Mouse (Mus musculus): ENCODE measurements around the gene Sele.
"Not testable (repeated sequence)": the region's sequence is repeated elsewhere in the genome, so short reads cannot be mapped to it uniquely, and the experiment has no call there.

Sele gene

DNA sequence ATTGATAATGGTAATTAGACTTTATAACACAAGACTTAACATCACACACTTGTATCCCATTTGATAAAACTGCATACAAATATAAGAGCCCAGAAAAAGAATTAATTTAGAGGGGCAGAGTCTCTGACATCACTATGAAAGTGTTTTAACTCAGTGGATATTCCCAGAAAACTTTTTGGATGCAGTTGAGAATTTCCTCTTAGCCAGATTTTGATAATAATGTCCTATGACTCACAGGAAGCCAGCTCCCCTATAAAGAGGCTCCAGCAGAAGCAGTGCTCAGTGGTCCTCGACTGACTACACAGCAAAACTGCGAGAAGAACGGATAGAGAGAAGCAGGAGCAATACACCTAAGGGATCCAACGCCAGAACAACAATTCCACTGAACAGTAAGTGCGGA, at the start of gene Sele:
Gene Sele, plus strand, starts transcription at position 301 of the 400 bp plus-strand sequence.
- DNase-seq (ENCODE audit: low spot score in 2 of 2) = no peak

DNA sequence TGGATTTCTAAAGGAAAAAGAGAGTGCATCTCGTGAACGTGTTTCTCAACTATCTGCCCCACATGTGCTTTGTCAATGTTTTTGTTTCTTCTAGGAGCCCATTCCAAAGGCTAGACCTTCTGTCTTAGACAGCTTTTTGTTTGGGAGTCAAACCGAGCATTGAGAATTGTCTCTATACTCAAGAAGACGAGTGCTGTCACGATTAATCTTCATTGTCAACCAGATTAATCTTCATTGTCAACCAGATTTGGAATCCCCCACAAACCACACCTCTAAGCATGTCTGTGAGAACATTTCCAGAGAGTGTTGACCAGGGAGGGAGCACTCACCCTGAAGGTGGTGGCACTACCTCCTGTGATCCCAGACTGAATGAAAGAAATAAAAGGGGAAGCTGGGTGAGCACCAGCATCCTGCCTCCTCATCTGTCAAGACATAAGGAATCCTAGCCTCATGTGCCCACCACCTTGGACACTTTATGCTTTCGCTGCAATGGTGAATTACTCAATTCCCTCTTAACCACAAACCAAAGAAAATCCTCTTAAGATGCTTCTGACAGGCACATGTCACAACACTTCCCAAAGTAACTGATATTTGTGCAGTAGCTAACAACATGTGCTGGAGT, 46.1 kb upstream of the Sele start:
- DNase-seq (ENCODE audit: low spot score in 2 of 2) = no peak

DNA sequence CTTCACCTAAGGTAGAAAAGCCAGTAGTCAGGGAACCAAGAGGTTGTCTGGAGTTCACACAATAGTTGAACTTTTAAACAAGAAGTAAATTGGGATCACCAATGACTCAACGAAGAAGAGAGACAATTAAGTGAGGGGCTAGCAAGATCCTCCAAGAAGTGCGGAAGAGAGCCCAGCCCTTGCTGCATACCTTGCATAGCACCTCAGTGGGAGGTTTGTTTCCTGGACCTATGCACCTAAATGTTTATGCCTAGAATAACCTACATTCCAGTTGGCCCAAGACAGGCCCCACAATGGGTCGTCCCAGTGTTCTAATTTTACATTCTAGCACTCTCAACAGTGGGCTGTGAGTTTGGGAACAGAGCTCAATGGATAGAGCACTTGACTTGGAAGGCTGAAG, 43.7 kb upstream of the Sele start:
- DNase-seq (ENCODE audit: low spot score in 2 of 2) = no peak

DNA sequence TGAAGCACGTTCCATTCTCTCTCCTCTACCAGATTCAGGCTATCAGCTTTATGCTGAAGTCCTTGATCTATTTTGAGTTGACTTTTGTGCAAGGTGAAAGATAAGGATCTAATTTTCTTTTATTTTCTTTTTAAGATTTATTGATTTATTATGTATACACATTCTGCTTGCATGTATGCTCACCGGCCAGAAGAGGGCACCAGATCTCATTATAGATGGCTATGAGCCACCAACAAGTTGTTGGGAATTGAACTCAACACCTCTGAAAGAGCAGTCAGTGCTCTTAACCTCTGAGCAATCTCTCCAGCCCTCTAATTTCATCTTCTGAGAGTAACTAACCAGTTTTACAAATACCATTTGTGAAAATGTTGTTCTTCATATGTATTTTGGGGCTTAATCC, 38.8 kb upstream of the Sele start:
- peak; percentile 25 to 73 for DNase-seq (ENCODE audit: low spot score in 2 of 2)

DNA sequence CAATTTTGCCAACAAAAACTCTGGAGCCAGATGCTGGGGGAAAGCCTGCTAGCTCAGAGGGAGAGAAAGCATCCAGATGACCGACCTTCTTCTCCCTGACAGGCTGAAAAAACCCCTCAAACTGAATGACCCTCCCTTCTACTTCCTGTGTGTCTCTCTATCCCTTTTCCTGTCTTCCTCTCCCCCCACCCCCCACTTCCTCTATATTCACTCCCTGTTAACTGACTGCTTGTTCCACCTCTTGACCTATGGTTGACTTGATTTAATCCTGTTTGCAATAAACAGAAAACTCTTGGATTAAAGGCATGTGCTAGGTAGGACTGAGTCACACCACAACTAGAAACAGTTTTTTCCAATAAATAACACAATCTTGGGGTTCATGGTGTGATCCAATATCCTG, 33.4 kb upstream of the Sele start:
- DNase-seq (ENCODE audit: low spot score in 2 of 2) = no peak

DNA sequence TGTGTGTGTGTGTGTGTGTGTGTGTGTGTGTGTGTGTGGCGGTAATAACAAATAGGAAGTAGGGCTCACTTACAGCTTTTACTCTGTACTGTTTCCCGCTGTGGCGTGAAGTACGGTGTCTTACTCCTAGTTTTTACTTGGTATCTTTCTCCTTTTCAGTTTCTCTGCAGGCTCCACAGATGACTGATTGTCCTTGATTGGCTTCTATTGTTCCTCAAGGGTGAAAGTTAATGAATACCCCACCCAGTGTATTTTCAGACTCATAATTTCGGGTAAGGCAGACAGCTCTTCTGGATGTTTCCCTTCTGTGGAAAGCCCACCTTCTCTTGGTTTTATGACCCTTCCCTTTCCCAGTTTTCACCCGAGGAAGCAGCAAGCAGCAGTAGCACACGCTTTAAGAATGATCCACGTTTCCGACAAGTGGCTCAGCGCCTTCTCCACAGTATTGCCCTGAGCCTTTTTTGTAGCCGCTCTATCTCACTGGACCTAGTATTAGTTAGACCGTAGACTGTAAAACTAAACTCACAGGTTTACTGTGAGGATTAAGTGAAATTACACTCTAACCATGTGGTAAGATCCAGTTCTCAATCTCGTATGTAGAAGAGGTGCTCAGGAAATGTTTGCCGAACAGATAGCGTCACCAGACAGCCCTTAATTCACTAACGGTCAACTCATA, 29.7 kb upstream of the Sele start:
- no peak for DNase-seq (ENCODE audit: low spot score in 2 of 2)

DNA sequence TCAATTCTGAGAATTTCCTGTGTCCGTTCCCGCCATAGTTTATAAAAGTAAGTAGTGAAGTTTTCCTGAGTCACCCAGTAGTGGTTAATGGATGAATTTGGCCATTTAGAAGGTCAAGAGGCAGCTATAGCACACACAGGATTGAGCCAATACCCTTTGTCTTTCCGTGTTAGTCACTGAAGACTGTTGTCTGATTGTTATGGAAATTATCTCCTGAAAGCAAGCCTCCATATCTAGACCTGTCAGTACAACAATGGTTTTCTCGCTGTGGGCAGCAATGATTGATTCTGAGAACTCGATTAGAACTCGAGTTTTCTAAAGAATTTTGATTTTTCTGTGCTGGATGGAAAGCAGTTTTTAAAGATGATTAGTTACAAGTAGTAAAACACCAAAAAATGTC, 28.2 kb upstream of the Sele start:
- no peak for DNase-seq (ENCODE audit: low spot score in 2 of 2)

DNA sequence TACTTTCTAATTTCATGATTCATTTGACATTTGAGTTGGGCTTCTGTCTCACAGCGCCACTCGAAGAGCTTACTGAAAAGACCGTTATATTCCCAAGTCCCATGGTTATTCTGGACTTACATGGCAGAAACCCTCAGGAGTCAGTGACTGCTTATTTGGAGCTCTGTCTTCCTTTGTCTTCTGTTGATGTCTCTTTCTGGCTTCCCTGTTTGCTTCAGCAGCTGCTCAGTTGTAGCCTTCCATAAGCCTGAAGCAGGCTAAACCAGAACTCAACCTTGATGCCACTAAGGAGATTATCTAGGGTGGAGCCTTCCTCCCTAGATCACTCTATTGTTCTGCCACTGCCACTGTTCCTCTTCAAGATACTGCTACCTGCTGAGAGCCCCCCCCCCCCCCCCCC, 27.3 kb upstream of the Sele start:
- DNase-seq (ENCODE audit: low spot score in 2 of 2) = not testable (repeated sequence)

DNA sequence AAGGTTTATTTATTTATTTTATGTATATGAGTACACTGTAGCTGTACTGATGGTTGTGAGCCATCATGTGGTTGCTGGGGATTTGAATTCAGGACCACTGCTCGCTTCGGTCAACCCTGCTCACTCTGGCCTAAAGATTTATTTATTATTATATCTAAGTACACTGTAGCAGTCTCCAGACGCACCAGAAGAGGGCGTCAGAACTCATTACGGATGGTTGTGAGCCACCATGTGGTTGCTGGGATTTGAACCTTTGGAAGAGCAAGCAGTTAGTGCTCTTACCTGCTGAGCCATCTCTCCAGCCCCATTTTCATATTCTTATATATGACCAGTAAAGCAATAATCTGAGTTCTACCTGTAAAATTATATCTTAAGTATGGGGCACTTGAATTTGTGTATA, 25.9 kb upstream of the Sele start:
- DNase-seq (ENCODE audit: low spot score in 2 of 2) = not testable (repeated sequence)

DNA sequence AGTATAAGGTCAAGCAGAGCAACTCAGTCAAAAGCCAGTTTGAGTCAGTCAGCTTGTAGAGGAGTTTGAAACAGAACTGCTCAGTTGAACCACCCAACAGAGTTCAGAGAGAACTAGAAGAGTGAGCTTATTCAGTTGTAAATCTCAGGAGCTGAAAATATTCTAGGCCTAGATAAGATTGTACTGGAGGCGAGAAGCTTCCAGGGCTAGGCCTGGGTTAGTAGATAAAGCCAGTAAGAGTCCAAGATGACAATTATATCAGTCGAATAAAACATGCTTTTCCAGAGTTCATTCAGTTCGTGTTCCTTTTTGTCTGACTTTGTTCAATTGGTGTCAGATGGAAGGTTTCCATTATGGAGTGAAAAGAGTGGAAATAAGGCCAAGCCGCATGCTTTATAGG, 22.3 kb upstream of the Sele start:
- DNase-seq (ENCODE audit: low spot score in 2 of 2) = no peak

DNA sequence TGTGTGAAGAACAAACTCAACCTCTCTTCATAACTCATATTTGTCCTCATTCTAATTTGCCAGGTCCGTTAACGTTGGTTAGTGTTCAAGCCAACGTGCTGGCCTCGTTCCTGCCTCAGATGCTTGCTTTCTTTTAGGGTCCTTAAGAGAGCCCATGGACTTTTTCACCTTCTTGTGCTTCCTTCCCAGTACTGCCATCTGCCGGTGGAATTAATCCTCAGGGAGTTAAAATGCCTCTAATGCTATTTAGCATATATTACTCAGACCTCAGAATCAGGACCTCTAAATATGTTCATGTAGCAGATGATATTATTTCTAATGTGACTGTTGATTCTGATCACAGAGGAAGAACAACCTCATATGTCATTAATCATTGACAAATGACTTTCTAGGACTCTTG, 20.6 kb upstream of the Sele start:
- DNase-seq (ENCODE audit: low spot score in 2 of 2) = no peak

DNA sequence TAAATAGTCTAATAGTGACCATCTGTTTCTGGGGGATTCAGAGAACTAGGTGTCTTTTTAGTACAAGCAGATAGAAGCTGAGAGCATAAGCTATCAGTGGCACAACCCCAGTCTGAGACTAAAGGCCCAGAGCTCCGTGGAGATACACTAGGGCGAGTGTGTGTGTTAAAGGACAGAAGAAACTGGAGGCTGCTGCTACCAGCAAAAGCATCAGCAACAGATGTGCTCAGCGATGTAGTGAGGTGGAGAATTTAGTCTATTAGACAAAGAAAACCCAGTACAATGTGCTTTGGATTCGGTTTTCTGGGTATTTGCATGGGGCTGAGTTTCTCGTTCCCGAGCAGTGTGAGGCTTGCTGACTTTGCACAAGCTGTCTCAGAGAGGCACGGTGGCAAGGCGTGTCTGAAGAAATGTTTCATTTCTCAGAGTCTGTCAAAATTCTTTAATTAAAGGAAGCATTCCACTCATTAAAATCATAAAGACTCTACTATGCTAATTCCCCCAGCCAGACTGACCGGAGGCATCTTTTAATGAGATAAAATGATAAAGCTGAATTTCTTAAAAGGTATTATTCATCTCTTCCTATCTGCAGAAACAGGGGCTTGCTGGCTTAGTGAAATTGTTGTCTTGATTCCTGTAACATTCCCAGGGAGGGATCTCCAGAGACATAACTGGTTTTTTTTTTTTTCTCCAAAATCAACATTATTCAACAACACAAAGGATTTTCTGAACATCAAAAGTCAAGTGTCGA, 7.5 kb upstream of the Sele start:
- no peak for DNase-seq (ENCODE audit: low spot score in 2 of 2)

DNA sequence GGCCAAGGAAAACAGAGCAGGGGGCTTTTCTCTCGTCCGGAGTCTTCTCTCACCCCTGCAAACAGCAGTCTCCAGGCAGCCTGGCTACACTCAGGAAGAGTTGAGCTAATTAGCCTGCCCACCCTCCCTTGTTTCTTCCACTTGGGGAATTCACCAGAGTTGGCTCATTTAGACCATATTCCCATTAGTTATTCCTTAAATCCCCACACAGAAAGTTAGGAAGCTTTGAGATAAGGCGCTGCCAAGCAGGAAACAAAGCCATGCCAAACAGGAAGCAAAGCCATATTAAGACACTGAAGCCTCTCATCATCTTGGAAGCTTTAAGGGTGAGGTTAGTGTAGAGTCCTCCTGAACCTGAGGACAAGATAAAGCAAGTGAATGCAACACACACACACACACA, 4.5 kb upstream of the Sele start:
- no peak for DNase-seq (ENCODE audit: low spot score in 2 of 2)

DNA sequence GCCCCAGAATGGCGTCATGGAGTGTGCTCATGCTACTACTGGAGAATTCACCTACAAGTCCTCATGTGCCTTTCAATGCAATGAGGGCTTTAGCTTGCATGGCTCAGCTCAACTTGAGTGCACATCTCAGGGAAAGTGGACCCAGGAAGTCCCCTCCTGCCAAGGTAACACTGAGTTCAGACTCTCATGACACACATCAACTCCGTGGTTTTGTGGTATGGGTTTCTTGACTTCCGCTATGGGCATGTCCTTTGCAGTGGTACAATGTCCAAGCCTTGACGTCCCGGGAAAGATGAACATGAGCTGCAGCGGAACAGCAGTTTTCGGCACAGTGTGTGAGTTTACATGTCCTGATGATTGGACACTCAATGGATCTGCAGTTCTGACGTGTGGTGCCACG, 5.5 kb downstream of the Sele start:
- no peak for DNase-seq (ENCODE audit: low spot score in 2 of 2)

DNA sequence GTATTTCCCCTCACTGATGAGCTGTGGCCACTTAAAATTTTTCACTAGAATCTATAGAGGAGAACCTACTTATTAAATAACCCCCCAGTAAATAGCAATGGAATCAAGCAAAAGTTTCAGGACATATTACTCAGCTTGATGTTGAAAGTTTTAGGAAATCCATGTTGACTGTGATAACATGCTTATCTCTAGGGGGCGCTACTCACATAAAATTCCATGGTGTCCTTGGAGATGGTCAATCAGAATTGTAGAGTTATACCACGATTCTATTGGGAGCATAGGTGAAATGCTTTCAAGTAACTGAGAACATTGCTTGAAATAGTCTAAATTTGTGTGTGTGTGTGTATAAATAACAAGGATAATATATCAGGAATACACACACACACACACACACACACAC, 6.8 kb downstream of the Sele start:
- no peak for DNase-seq (ENCODE audit: low spot score in 2 of 2)

DNA sequence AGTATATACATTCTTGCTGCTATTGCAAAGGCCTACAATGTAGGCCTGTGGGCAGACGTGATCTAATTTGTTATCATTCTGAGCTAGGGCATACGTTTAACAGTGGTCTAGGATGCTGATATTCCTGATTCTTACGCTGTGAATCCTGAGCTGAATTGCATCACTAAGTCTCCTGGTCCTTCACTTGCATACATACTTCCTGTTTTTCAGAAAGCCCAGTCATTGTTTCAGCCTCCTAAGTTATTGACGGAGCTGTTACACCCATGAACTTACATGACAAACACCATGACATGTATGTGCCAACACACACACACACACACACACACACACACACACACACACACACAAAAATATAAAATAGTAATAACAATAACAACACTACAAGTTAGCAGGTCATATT, 12.0 kb downstream of the Sele start:
- DNase-seq (ENCODE audit: low spot score in 2 of 2) = no peak

DNA sequence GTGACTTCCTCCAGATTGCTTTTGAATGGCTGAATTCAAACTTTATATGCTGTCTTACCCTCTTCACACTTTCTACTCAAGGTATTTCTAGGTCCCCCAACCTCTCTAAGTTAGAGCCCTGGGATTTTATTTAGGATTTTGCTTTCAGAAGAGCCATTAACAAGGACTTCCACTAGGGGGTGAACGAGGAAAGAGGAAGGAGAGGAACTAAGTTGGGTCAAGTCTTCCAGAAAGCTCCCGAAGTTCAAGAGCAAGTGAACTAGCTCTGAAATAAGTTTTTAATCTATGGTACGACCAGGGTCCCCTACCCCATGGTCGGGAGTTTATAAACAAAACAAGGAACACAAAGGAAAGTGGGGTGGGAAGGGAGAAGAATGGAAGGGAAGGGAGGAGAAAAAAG, 13.2 kb downstream of the Sele start:
- no peak for DNase-seq (ENCODE audit: low spot score in 2 of 2)

DNA sequence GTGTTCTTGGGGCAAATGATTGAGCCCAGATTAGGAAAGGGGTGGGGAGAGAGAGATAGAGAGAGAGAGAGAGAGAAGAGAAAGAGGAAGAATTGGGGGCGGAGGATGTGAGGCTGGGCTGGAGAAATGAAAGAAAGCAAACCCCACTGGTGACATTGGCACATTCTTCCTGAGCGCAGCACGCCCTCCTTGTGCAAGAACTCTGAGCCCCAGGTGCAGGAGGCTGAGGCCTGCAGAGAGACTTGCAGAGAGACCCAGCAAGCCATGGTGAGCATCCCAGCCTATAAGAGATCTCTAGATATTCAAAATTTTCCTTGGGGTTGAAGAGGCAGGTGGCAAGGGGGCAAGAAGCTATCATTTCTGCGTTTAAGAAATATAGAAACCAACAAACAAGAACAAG, 13.9 kb downstream of the Sele start, which contains the start of gene Sell:
Gene Sell, plus strand, starts transcription at position 58 of the 400 bp plus-strand sequence.
- peak; percentile 50 to 73 for DNase-seq (ENCODE audit: low spot score in 2 of 2)

DNA sequence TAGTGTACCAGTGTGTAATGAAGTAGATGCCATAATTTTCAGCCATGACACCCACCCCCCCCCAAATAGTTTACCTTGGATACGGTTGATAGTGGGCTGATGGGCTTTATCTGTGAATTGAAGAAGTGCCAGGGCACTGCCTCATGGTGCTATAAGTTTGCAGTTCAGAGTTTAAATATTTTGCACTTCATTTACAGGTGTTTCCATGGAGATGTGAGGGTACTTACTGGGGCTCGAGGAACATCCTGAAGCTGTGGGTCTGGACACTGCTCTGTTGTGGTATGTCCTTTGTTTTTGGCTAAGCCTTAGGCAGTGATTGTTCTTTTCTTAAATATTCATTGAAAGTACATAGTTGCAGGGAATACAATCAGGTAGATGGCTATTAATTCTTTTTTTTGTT, 14.8 kb downstream of the Sele start:
- DNase-seq (ENCODE audit: low spot score in 2 of 2) = no peak

DNA sequence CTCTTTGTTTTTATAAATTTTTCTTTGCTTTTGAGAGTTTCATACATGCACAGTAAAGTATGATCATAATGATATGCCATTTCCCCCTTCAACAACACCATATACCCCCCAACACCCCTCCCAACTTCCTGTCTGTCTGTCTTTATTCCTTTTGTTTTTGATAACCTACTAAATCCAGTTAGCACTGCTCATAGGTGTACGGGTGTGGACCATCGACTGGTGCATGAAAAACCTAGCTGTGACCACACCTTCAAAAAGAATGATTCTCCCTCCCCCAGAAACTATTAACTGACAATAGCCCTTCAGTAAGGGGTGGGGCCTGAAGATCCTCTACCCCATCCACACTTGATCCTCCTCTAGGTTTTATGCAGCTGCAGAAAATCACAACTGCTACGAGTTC, 15.7 kb downstream of the Sele start:
- no peak for DNase-seq (ENCODE audit: low spot score in 2 of 2)

DNA sequence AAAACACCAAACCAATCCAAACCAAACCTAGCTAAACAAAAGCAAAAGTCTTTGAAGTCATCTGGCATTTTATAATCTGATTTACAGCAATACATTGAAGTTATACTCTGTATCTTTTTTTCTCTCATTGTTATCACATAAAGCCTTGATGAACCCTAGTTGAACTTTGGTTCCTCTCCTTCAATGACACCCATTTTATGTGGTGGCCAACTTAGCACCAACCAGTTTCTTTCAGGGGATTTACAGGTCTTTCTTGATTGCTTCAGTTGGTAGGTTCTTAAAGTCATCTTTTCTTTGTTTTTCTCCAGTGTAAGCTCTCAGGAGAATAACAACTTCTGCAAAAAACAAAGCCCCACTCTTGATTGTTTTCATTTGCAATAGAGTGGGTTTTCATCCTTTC, 21.2 kb downstream of the Sele start:
- DNase-seq (ENCODE audit: low spot score in 2 of 2) = no peak

DNA sequence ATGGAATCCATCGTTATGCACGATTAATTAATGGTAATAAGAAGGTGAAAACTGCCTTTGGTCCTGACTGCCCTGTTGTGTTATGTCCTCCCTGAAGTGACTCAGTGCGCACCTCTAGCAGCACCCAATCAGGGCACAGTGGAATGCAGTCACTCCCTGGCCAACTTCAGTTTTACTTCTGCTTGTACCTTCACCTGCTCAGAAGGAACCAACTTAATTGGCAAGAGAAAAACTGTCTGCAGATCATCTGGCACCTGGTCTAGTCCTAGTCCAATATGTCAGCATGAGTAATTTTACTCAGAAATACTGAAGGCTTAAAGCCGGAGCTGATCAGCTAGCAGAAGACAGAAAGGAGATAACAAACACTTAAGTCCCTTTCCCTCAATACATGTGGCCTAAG, 22.4 kb downstream of the Sele start:
- no peak for DNase-seq (ENCODE audit: low spot score in 2 of 2)

DNA sequence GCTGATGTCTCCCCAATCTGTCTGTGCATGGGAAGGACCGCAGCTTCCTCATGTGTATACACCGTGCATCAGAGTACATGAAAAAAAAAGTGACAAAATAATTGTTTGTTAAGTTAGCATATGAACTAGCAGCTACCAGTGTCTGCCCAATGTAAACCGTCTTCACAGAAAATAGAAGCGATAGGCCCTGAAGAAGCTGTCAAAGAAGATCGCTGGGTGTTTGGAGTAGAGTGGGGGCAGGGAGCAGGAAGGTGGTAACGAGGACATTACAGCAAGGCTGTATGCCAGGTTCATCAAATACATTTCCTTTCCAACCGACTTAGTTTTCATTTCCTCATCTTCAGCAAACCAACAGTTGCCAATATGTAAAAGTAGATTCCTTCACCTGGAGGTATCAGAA, 23.1 kb downstream of the Sele start:
- DNase-seq (ENCODE audit: low spot score in 2 of 2) = no peak
